Mouse (Mus musculus) embryonic stem cell, embryonic (primary cell): ENCODE measurements around the gene Psme1.

Experiments
- CTCF ChIA-PET, 4 experiments: fragments of 300-600 bp in 2 of 4; fragments of 350-600 bp in 2 of 4; sonication (Branson Sonifier 250); formaldehyde crosslinking; loops; one replicate each; lab custom pipeline; 2022; ENCODE audit warnings: inconsistent platforms in 2 of 4; lab: Charles Lee
- POLR2A ChIA-PET, 4 experiments: fragments of 300-600 bp in 2 of 4; fragments of 350-600 bp in 2 of 4; sonication (Branson Sonifier 250); formaldehyde crosslinking; loops; one replicate each; lab custom pipeline; 2022; ENCODE audit warnings: antibody characterized with exemption in 4 of 4, inconsistent platforms in 1 of 4; lab: Charles Lee

Psme1 gene

GRCm38 (mm10) chr14:55577871-55578667 lies at the start of gene Psme1:
Gene Psme1 (plus strand): TSS chr14:55578123.
- CTCF ChIA-PET: interaction anchor here in 3 of 4 experiments (0.5 to 1.5 kb wide), 15 partner anchors 13 to 936 kb away, joined by 3 to 9 read pairs (median 3); partner anchors contain the start of genes Psme2 (in 3 of the 3), Rnf31 (in 3 of the 3), A730061H03Rik (in 2 of the 3) and Dcaf11 (in 1 of the 3)

GRCm38 (mm10) chr14:55536116-55536745 lies 41.7 kb upstream of the Psme1 start:
- POLR2A ChIA-PET: interaction anchor here (0.5 to 2.9 kb wide), 20 partner anchors 11 to 186 kb away, joined by 3 to 26 read pairs (median 4); partner anchors contain the start of genes A730061H03Rik (in 2 of the 4), Dcaf11 (in 2 of the 4), Carmil3 (in 1 of the 4) and Dhrs4 (in 1 of the 4)
- CTCF ChIA-PET: interaction anchor here in 3 of 4 experiments (0.5 to 1.6 kb wide), 11 partner anchors 8 to 200 kb away, joined by 3 to 8 read pairs (median 3); partner anchors contain the start of genes Carmil3 (in 1 of the 3), Dhrs4 (in 1 of the 3), Nrl (in 1 of the 3) and Tinf2 (in 1 of the 3)

More at GRCm38 (mm10) chr14:55577871-55578667, at the start of gene Psme1:
- POLR2A ChIA-PET: interaction anchor here (0.6 to 8.0 kb wide), 27 partner anchors 10 to 665 kb away, joined by 3 to 92 read pairs (median 4); partner anchors contain the start of genes A730061H03Rik (in 4 of the 4), Dcaf11 (in 4 of the 4), Rec8 (in 3 of the 4) and Rnf31 (in 3 of the 4)

- CTCF ChIA-PET: interaction anchor here in 3 of 4 experiments (0.5 to 2.4 kb wide), 14 partner anchors 8 to 525 kb away, joined by 3 to 9 read pairs (median 4); partner anchors contain the start of genes A730061H03Rik (in 1 of the 3), Dcaf11 (in 1 of the 3), Dhrs4 (in 1 of the 3) and Fitm1 (in 1 of the 3)
- POLR2A ChIA-PET: interaction anchor here (0.5 to 8.1 kb wide), 81 partner anchors 8 to 835 kb away, joined by 3 to 96 read pairs (median 4); partner anchors contain the start of genes A730061H03Rik (in 3 of the 4), Dcaf11 (in 3 of the 4), Emc9 (in 3 of the 4) and Carmil3 (in 2 of the 4)
Measured at GRCm38 (mm10) chr14:55540067-55540786, 37.7 kb upstream of the Psme1 start, which contains the start of gene Pck2. Gene Pck2 (plus strand): TSS chr14:55540266.

GRCm38 (mm10) chr14:55540787-55541321 lies 37.1 kb upstream of the Psme1 start:
- POLR2A ChIA-PET: interaction anchor here in 3 of 4 experiments (0.6 to 8.1 kb wide), 63 partner anchors 7 to 836 kb away, joined by 3 to 96 read pairs (median 4); partner anchors contain the start of genes A730061H03Rik (in 3 of the 3), Dcaf11 (in 3 of the 3), Dhrs4 (in 3 of the 3) and Carmil3 (in 2 of the 3)
- CTCF ChIA-PET: interaction anchor here in 3 of 4 experiments (0.5 to 2.4 kb wide), 10 partner anchors 8 to 419 kb away, joined by 3 to 9 read pairs (median 6); partner anchors contain the start of genes Dhrs4 (in 1 of the 3) and Fitm1 (in 1 of the 3)

GRCm38 (mm10) chr14:55542268-55542667 lies 35.7 kb upstream of the Psme1 start:
- POLR2A ChIA-PET: interaction anchor here in 3 of 4 experiments (0.5 to 8.1 kb wide), 11 partner anchors 9 to 221 kb away, joined by 3 to 96 read pairs (median 7); partner anchors contain the start of genes A730061H03Rik (in 2 of the 3), Dcaf11 (in 2 of the 3), Dhrs4 (in 1 of the 3) and Psme1 (in 1 of the 3)
- CTCF ChIA-PET: interaction anchor here in 1 of 4 experiments (0.5 kb wide), 1 partner anchor 16 kb away, joined by 3 read pairs; no protein-coding TSS in a partner anchor

- ChIA-PET POLR2A (interaction anchor here in 2 of 4 experiments (0.5 to 8.1 kb wide), 3 partner anchors 10 to 154 kb away, joined by 3 to 96 read pairs (median 5); no protein-coding TSS in a partner anchor), CTCF (interaction anchor here in 1 of 4 experiments (0.7 kb wide), 1 partner anchor 73 kb away, joined by 3 read pairs; no protein-coding TSS in a partner anchor)
Measured at GRCm38 (mm10) chr14:55544334-55544733, 33.6 kb upstream of the Psme1 start.

- ChIA-PET CTCF (no interaction called here), POLR2A (interaction anchor here in 3 of 4 experiments (0.7 to 3.6 kb wide), 9 partner anchors 9 to 571 kb away, joined by 3 to 48 read pairs (median 16); partner anchors contain the start of genes A730061H03Rik (in 3 of the 3), Dcaf11 (in 3 of the 3), Pck2 (in 2 of the 3) and Gzme (in 1 of the 3))
Measured at GRCm38 (mm10) chr14:55550191-55550590, 27.7 kb upstream of the Psme1 start.

GRCm38 (mm10) chr14:55551347-55551746 lies 26.6 kb upstream of the Psme1 start:
- POLR2A ChIA-PET: interaction anchor here in 3 of 4 experiments (0.6 to 6.5 kb wide), 32 partner anchors 9 to 1359 kb away, joined by 3 to 96 read pairs (median 3); partner anchors contain the start of genes A730061H03Rik (in 3 of the 3), Dcaf11 (in 3 of the 3), Pck2 (in 3 of the 3) and Psme2 (in 3 of the 3)
- CTCF ChIA-PET: interaction anchor here in 1 of 4 experiments (0.9 to 1.8 kb wide), 4 partner anchors 9 to 193 kb away, joined by 3 to 9 read pairs (median 6); partner anchors contain the start of genes A730061H03Rik and Psme1

GRCm38 (mm10) chr14:55551794-55552193 lies 26.1 kb upstream of the Psme1 start:
- CTCF ChIA-PET: interaction anchor here in 2 of 4 experiments (0.9 to 1.8 kb wide), 6 partner anchors 9 to 192 kb away, joined by 3 to 9 read pairs (median 4); partner anchors contain the start of genes A730061H03Rik (in 1 of the 2) and Psme1 (in 1 of the 2)
- POLR2A ChIA-PET: interaction anchor here in 3 of 4 experiments (0.6 to 6.5 kb wide), 31 partner anchors 8 to 1359 kb away, joined by 3 to 96 read pairs (median 3); partner anchors contain the start of genes A730061H03Rik (in 3 of the 3), Dcaf11 (in 3 of the 3), Pck2 (in 3 of the 3) and Psme2 (in 3 of the 3)

- CTCF ChIA-PET: interaction anchor here in 2 of 4 experiments (0.6 to 1.1 kb wide), 7 partner anchors 31 to 690 kb away, joined by 3 read pairs; partner anchors contain the start of gene Emc9 (in 1 of the 2)
Measured at GRCm38 (mm10) chr14:55554635-55555034, 23.3 kb upstream of the Psme1 start.

GRCm38 (mm10) chr14:55555788-55556187 lies 22.1 kb upstream of the Psme1 start:
- ChIA-PET POLR2A (interaction anchor here in 3 of 4 experiments (0.7 to 6.5 kb wide), 10 partner anchors 9 to 268 kb away, joined by 3 to 96 read pairs (median 4); partner anchors contain the start of genes Pck2 (in 2 of the 3), Psme2 (in 1 of the 3) and Rnf31 (in 1 of the 3)), CTCF (interaction anchor here in 3 of 4 experiments (0.5 to 2.1 kb wide), 9 partner anchors 9 to 268 kb away, joined by 3 to 17 read pairs (median 4); partner anchors contain the start of genes Emc9 (in 1 of the 3), Nfatc4 (in 1 of the 3), Pck2 (in 1 of the 3) and Psme2 (in 1 of the 3))

More at GRCm38 (mm10) chr14:55554635-55555034, 23.3 kb upstream of the Psme1 start:
- POLR2A ChIA-PET: interaction anchor here in 2 of 4 experiments (0.6 to 6.5 kb wide), 13 partner anchors 9 to 911 kb away, joined by 3 to 96 read pairs (median 3); partner anchors contain the start of genes Pck2 (in 1 of the 2), Psme2 (in 1 of the 2) and Rnf31 (in 1 of the 2)

GRCm38 (mm10) chr14:55557003-55557402 lies 20.9 kb upstream of the Psme1 start:
- ChIA-PET CTCF (interaction anchor here in 3 of 4 experiments (0.6 to 3.5 kb wide), 15 partner anchors 9 to 478 kb away, joined by 3 to 17 read pairs (median 4); partner anchors contain the start of genes Psme2 (in 2 of the 3), Rnf31 (in 2 of the 3), Dhrs4 (in 1 of the 3) and Nfatc4 (in 1 of the 3)), POLR2A (interaction anchor here in 3 of 4 experiments (0.6 to 6.5 kb wide), 18 partner anchors 8 to 676 kb away, joined by 3 to 96 read pairs (median 4); partner anchors contain the start of genes Pck2 (in 2 of the 3), Dhrs4 (in 1 of the 3), Fitm1 (in 1 of the 3) and Tgm1 (in 1 of the 3))

- CTCF ChIA-PET: interaction anchor here in 3 of 4 experiments (0.5 to 3.5 kb wide), 13 partner anchors 11 to 460 kb away, joined by 3 to 17 read pairs (median 4); partner anchors contain the start of genes Psme2 (in 2 of the 3), Rnf31 (in 2 of the 3), Dhrs4 (in 1 of the 3) and Emc9 (in 1 of the 3)
- POLR2A ChIA-PET: interaction anchor here in 3 of 4 experiments (0.6 to 6.5 kb wide), 18 partner anchors 9 to 480 kb away, joined by 3 to 96 read pairs (median 4); partner anchors contain the start of genes Pck2 (in 2 of the 3), Dhrs4 (in 1 of the 3), Psme2 (in 1 of the 3) and Rnf31 (in 1 of the 3)
Measured at GRCm38 (mm10) chr14:55557587-55557986, 20.3 kb upstream of the Psme1 start.
